Mouse (Mus musculus): ENCODE measurements around the gene Rbpj. TPM values are rescaled to one million over a fixed set of nuclear protein-coding genes. Genes with fewer than 3 reads are reported as not detected.

Rbpj gene
- polyA plus RNA-seq, 1 experiment from 2014 or later = 33.1 TPM

- Histone ChIP-seq H3K4me3 (ENCODE audit: low read length) (no peak overlapping the region), H3K27ac (ENCODE audit: low read length) (no peak overlapping the region), H3K4me1 (ENCODE audit: insufficient read depth, low read length) (no peaks in the 10 kb centered on the region), H3K9ac (replicated peaks; ENCODE audit: low read length) (no peak overlapping the region), H3K27me3 (ENCODE audit: insufficient read depth, low read length) (no peaks in the 10 kb centered on the region), H3K4me2 (replicated peaks; ENCODE audit: low read depth, low read length) (no peak overlapping the region), H3K9me3 (ENCODE audit: low read length) (no peaks in the 10 kb centered on the region), H3K36me3 (ENCODE audit: insufficient read depth, low read length) (no peaks in the 10 kb centered on the region)
- ATAC-seq (ENCODE audit: low FRiP score, low TSS enrichment) = no peak
- 77% methylated on average over 2 of the region's 2 CpGs for WGBS
Observed at GRCm38 (mm10) chr5:53686379-53686778, 220.4 kb downstream of the Rbpj start.

GRCm38 (mm10) chr5:53688326-53688725, 222.4 kb downstream of the Rbpj start:
- 64% methylated on average over 7 of the region's 7 CpGs for WGBS
- Histone ChIP-seq H3K9ac (replicated peaks; ENCODE audit: low read length) (no peak overlapping the region), H3K27me3 (ENCODE audit: insufficient read depth, low read length) (no peaks in the 10 kb centered on the region), H3K9me3 (ENCODE audit: low read length) (no peaks in the 10 kb centered on the region), H3K4me2 (replicated peaks; ENCODE audit: low read depth, low read length) (no peak overlapping the region), H3K27ac (ENCODE audit: low read length) (no peak overlapping the region), H3K36me3 (ENCODE audit: insufficient read depth, low read length) (no peaks in the 10 kb centered on the region), H3K4me3 (ENCODE audit: low read length) (no peak overlapping the region), H3K4me1 (ENCODE audit: insufficient read depth, low read length) (no peaks in the 10 kb centered on the region)
- 0 out of 2 replicates have a peak, but pooled peaks have one; percentile 19 for ATAC-seq (ENCODE audit: low FRiP score, low TSS enrichment)

DNA sequence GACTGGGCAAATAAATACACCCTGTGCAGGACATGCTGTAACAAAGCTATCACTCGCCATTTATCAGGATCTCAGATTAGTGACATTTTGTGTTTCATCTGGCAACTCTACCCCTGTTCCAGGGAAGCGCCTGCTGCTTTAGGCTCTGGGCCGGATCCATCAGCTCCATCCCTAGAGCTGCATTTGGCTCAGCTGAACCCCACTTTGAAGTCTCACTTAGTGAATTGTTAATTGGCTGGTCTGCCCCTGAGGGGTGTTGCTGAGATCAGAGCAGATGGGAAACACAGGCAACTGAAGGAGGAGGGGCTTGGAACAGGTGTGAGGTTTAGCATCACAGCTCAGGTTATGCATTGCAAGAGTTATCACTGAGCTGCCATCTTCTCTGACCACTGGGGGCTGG, 225.6 kb downstream of the Rbpj start:
- ATAC-seq (ENCODE audit: low FRiP score, low TSS enrichment) = no peak
- Histone ChIP-seq H3K9ac (replicated peaks; ENCODE audit: low read length) (no peak overlapping the region), H3K27ac (ENCODE audit: low read length) (no peak overlapping the region), H3K4me3 (ENCODE audit: low read length) (no peak overlapping the region), H3K9me3 (ENCODE audit: low read length) (no peaks in the 10 kb centered on the region), H3K4me2 (replicated peaks; ENCODE audit: low read depth, low read length) (no peak overlapping the region), H3K4me1 (ENCODE audit: insufficient read depth, low read length) (no peaks in the 10 kb centered on the region), H3K36me3 (ENCODE audit: insufficient read depth, low read length) (no peaks in the 10 kb centered on the region), H3K27me3 (ENCODE audit: insufficient read depth, low read length) (no peaks in the 10 kb centered on the region)
- whole genome bisulfite sequencing = 61% methylated on average over 3 of the region's 3 CpGs

GRCm38 (mm10) chr5:53692100-53692499, 226.1 kb downstream of the Rbpj start:
- WGBS = 70% methylated on average over 8 of the region's 8 CpGs
- Histone ChIP-seq H3K4me3 (ENCODE audit: low read length) (no peak overlapping the region), H3K4me2 (replicated peaks; ENCODE audit: low read depth, low read length) (no peak overlapping the region), H3K9me3 (ENCODE audit: low read length) (no peaks in the 10 kb centered on the region), H3K36me3 (ENCODE audit: insufficient read depth, low read length) (no peaks in the 10 kb centered on the region), H3K4me1 (ENCODE audit: insufficient read depth, low read length) (no peaks in the 10 kb centered on the region), H3K27me3 (ENCODE audit: insufficient read depth, low read length) (no peaks in the 10 kb centered on the region), H3K9ac (replicated peaks; ENCODE audit: low read length) (no peak overlapping the region), H3K27ac (ENCODE audit: low read length) (no peak overlapping the region)
- ATAC-seq (ENCODE audit: low FRiP score, low TSS enrichment) = no peak

GRCm38 (mm10) chr5:53692662-53693061, 226.7 kb downstream of the Rbpj start:
- Histone ChIP-seq H3K36me3 (ENCODE audit: insufficient read depth, low read length) (no peaks in the 10 kb centered on the region), H3K27me3 (ENCODE audit: insufficient read depth, low read length) (no peaks in the 10 kb centered on the region), H3K27ac (ENCODE audit: low read length) (no peak overlapping the region), H3K9me3 (ENCODE audit: low read length) (no peaks in the 10 kb centered on the region), H3K4me2 (replicated peaks; ENCODE audit: low read depth, low read length) (no peak overlapping the region), H3K4me3 (ENCODE audit: low read length) (no peak overlapping the region), H3K4me1 (ENCODE audit: insufficient read depth, low read length) (no peaks in the 10 kb centered on the region), H3K9ac (replicated peaks; ENCODE audit: low read length) (no peak overlapping the region)
- no peak for ATAC-seq (ENCODE audit: low FRiP score, low TSS enrichment)
- WGBS = 100% methylated on average over 1 of the region's 1 CpGs

GRCm38 (mm10) chr5:53696701-53697100, 230.7 kb downstream of the Rbpj start:
- H3K27ac ChIP-seq (ENCODE audit: low read length) = no peak overlapping the region
- WGBS = 58% methylated on average over 3 of the region's 3 CpGs

DNA sequence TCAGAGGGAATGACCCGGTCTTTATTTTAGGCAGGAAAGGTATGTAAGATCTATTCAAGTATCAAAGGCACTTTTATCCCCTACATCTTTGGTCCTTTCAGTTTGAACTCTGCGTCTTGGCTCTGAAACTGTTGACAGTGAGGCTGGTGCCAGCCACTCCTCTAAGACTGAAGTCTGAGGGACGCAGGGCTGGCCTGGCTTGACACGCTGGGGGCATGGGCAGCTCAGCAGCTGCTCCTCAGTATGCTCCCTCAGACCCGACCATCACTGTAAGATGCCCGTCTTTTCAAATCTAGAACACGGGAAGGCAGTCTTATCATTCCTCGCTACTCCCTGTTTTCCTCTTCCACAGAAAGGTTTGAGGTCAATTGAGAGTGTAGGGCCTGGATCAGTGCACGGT, 231.8 kb downstream of the Rbpj start:
- Histone ChIP-seq H3K4me2 (replicated peaks; ENCODE audit: low read depth, low read length) (no peak overlapping the region), H3K4me1 (ENCODE audit: insufficient read depth, low read length) (no peaks in the 10 kb centered on the region), H3K9ac (replicated peaks; ENCODE audit: low read length) (no peak overlapping the region), H3K27ac (ENCODE audit: low read length) (no peak overlapping the region), H3K36me3 (ENCODE audit: insufficient read depth, low read length) (no peaks in the 10 kb centered on the region), H3K9me3 (ENCODE audit: low read length) (no peaks in the 10 kb centered on the region), H3K4me3 (ENCODE audit: low read length) (no peak overlapping the region), H3K27me3 (ENCODE audit: insufficient read depth, low read length) (no peaks in the 10 kb centered on the region)
- WGBS = 57% methylated on average over 9 of the region's 9 CpGs
- no peak for ATAC-seq (ENCODE audit: low FRiP score, low TSS enrichment)

More at GRCm38 (mm10) chr5:53696701-53697100, 230.7 kb downstream of the Rbpj start:
- H3K4me2 ChIP-seq (replicated peaks; ENCODE audit: low read depth, low read length) = no peak overlapping the region
- H3K4me1 ChIP-seq (ENCODE audit: insufficient read depth, low read length) = no peaks in the 10 kb centered on the region
- H3K9ac ChIP-seq (replicated peaks; ENCODE audit: low read length) = no peak overlapping the region
- no peaks in the 10 kb centered on the region for H3K9me3 ChIP-seq (ENCODE audit: low read length)
- no peak for ATAC-seq (ENCODE audit: low FRiP score, low TSS enrichment)
- H3K27me3 ChIP-seq (ENCODE audit: insufficient read depth, low read length) = no peaks in the 10 kb centered on the region
- H3K4me3 ChIP-seq (ENCODE audit: low read length) = no peak overlapping the region
- no peaks in the 10 kb centered on the region for H3K36me3 ChIP-seq (ENCODE audit: insufficient read depth, low read length)

DNA sequence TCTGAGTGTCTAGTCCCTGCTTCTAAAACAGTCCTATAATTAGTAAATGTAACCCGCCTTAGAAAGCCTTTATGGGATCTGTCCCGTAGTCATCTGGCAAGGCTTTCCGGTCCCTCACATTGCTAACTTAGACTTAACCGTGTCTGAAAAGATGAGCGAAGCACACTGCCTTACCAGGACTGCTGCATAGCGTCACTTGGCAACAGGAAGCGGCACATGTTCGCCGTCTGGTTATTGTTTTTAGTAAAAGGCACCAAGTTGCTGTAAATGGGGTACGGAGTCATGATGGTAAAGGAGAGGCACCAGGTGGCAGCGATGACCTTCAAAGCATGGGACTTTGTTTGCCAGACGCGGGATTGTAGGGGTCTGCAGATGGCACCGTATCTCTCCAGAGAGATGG, 236.7 kb downstream of the Rbpj start:
- no peak overlapping the region for H3K27ac ChIP-seq (ENCODE audit: low read length)
- H3K4me2 ChIP-seq (replicated peaks; ENCODE audit: low read depth, low read length) = no peak overlapping the region
- H3K4me1 ChIP-seq (ENCODE audit: insufficient read depth, low read length) = 0 out of 2 replicates have a peak, but pooled peaks cover 6% of the 10 kb centered on the region
- H3K9me3 ChIP-seq (ENCODE audit: low read length) = no peaks in the 10 kb centered on the region
- no peak for ATAC-seq (ENCODE audit: low FRiP score, low TSS enrichment)
- H3K9ac ChIP-seq (replicated peaks; ENCODE audit: low read length) = no peak overlapping the region
- H3K4me3 ChIP-seq (ENCODE audit: low read length) = no peak overlapping the region
- H3K36me3 ChIP-seq (ENCODE audit: insufficient read depth, low read length) = no peaks in the 10 kb centered on the region
- 91% methylated on average over 14 of the region's 14 CpGs for WGBS
- no peaks in the 10 kb centered on the region for H3K27me3 ChIP-seq (ENCODE audit: insufficient read depth, low read length)

Other genes starting within 250 kb of the Rbpj start
- gene Smim20, start 199.1 kb upstream of the Rbpj start, polyA plus RNA-seq (2015; fragmentation: Nextera tagmentation; extraction: Ambion mirVana) = 98.2 and 98.5 TPM in 2 replicates
- gene Cckar, start 241.6 kb downstream of the Rbpj start, polyA plus RNA-seq (2015; fragmentation: Nextera tagmentation; extraction: Ambion mirVana) = 6.3 and 8.4 TPM in 2 replicates